Mouse (Mus musculus): ENCODE results near the gene Lrp8. TPM values are rescaled to one million over a fixed set of nuclear protein-coding genes. Genes with fewer than 3 reads are reported as not detected.

The Lrp8 gene
- total RNA-seq (2021), result 1 to 10 TPM in 1 of 2 experiments, under 1 TPM in 1; 0.72 to 1.1 TPM
- long read RNA-seq, experiment 1, result 0 reads
- long read RNA-seq, experiment 2, result 0 reads

- DNase-seq, result no peak
These were observed at the start of gene Lrp8 for GRCm38 (mm10) chr4:107802185-107802449. Gene Lrp8, plus strand, starts transcription at chr4:107802261.

- no peak for DNase-seq
These were observed 45.8 kb upstream of the Lrp8 start for GRCm38 (mm10) chr4:107756222-107756621.

- peak in 1 of 2 experiments; percentile 37 for DNase-seq
These were observed 44.3 kb upstream of the Lrp8 start for GRCm38 (mm10) chr4:107757487-107758470.

GRCm38 (mm10) chr4:107758938-107759337 is 43.1 kb upstream of the Lrp8 start:
- no peak for DNase-seq

GRCm38 (mm10) chr4:107763001-107763400 is 39.1 kb upstream of the Lrp8 start:
- DNase-seq, result no peak

GRCm38 (mm10) chr4:107763598-107763997 is 38.5 kb upstream of the Lrp8 start:
- no peak for DNase-seq

- no peak for DNase-seq
These were observed 36.8 kb upstream of the Lrp8 start for GRCm38 (mm10) chr4:107765196-107765813.

- DNase-seq, result no peak
These were observed 35.9 kb upstream of the Lrp8 start for GRCm38 (mm10) chr4:107766182-107766581.

- no peak for DNase-seq
These were observed 29.8 kb upstream of the Lrp8 start for GRCm38 (mm10) chr4:107772122-107772825.

GRCm38 (mm10) chr4:107774868-107775267 is 27.2 kb upstream of the Lrp8 start:
- DNase-seq, result no peak

GRCm38 (mm10) chr4:107775672-107776071 is 26.4 kb upstream of the Lrp8 start:
- DNase-seq, result no peak

- no peak for DNase-seq
These were observed 24.9 kb upstream of the Lrp8 start for GRCm38 (mm10) chr4:107776990-107777673.

GRCm38 (mm10) chr4:107783541-107783940 is 18.5 kb upstream of the Lrp8 start:
- DNase-seq, result no peak

GRCm38 (mm10) chr4:107788841-107789240 is 13.2 kb upstream of the Lrp8 start:
- DNase-seq, result no peak

- no peak for DNase-seq
These were observed 1.3 kb upstream of the Lrp8 start for GRCm38 (mm10) chr4:107800801-107801200.

- DNase-seq, result peak; percentile 77 to 82
These were observed 486 bp upstream of the Lrp8 start for GRCm38 (mm10) chr4:107801366-107802184.

GRCm38 (mm10) chr4:107802450-107803331 is 630 bp downstream of the Lrp8 start:
- peak in 1 of 2 experiments; percentile 28 for DNase-seq

GRCm38 (mm10) chr4:107803351-107804106 is 1.5 kb downstream of the Lrp8 start:
- peak; percentile 45 to 63 for DNase-seq

- DNase-seq, result no peak
These were observed 3.4 kb downstream of the Lrp8 start for GRCm38 (mm10) chr4:107805491-107805890.
